Mouse (Mus musculus): ENCODE data around the gene Atp13a3. TPM values are rescaled to one million over a fixed set of nuclear protein-coding genes. Genes with fewer than 3 reads are reported as not detected.

Gene Atp13a3
- total RNA-seq, 2 experiments from 2014 or later, result 128 to 161 TPM

Other genes starting within 250 kb of the Atp13a3 start
- not detected in 2 replicates for gene Cpn2, start 138.5 kb downstream of the Atp13a3 start, total RNA-seq (2014; fragmentation: Nextera tagmentation)
- not detected in 2 replicates for gene Cpn2, start 138.5 kb downstream of the Atp13a3 start, total RNA-seq (2017)
- not detected in 2 replicates for gene Lrrc15, start 122.7 kb downstream of the Atp13a3 start, total RNA-seq (2014; fragmentation: Nextera tagmentation)
- gene Lrrc15, start 122.7 kb downstream of the Atp13a3 start, total RNA-seq (2017), result not detected in 2 replicates
- gene Gp5, start 95.2 kb downstream of the Atp13a3 start, total RNA-seq (2014; fragmentation: Nextera tagmentation), result 9.4 and 13.1 TPM in 2 replicates
- 14.5 and 17.1 TPM in 2 replicates for gene Gp5, start 95.2 kb downstream of the Atp13a3 start, total RNA-seq (2017)
- 0.25 TPM in 1 of 2 replicates, not detected in the other for gene Tmem44, start 144.9 kb upstream of the Atp13a3 start, total RNA-seq (2014; fragmentation: Nextera tagmentation)
- 0.14 and 0.30 TPM in 2 replicates for gene Tmem44, start 144.9 kb upstream of the Atp13a3 start, total RNA-seq (2017)
- gene Lsg1, start 181.6 kb upstream of the Atp13a3 start, total RNA-seq (2014; fragmentation: Nextera tagmentation), result 55.9 and 70.8 TPM in 2 replicates
- gene Lsg1, start 181.6 kb upstream of the Atp13a3 start, total RNA-seq (2017), result 85.3 and 89.6 TPM in 2 replicates
- 0.82 and 2.4 TPM in 2 replicates for gene Fam43a, start 193.7 kb upstream of the Atp13a3 start, total RNA-seq (2014; fragmentation: Nextera tagmentation)
- 0.75 and 2.4 TPM in 2 replicates for gene Fam43a, start 193.7 kb upstream of the Atp13a3 start, total RNA-seq (2017)

Measured in megakaryocyte-erythroid progenitor cell, adult 5-6 weeks (primary cell).